Mouse (Mus musculus): Measurements from ENCODE around the gene Mansc4. TPM values are rescaled to one million over a fixed set of nuclear protein-coding genes. Genes with fewer than 3 reads are reported as not detected.

Mansc4 gene
- polyA plus RNA-seq (2021; fragmentation: Nextera tagmentation), result 0.84 and 1.3 TPM in 2 replicates
- long read RNA-seq, experiment 1, result 0 reads
- long read RNA-seq, experiment 2, result 0 reads

DNA sequence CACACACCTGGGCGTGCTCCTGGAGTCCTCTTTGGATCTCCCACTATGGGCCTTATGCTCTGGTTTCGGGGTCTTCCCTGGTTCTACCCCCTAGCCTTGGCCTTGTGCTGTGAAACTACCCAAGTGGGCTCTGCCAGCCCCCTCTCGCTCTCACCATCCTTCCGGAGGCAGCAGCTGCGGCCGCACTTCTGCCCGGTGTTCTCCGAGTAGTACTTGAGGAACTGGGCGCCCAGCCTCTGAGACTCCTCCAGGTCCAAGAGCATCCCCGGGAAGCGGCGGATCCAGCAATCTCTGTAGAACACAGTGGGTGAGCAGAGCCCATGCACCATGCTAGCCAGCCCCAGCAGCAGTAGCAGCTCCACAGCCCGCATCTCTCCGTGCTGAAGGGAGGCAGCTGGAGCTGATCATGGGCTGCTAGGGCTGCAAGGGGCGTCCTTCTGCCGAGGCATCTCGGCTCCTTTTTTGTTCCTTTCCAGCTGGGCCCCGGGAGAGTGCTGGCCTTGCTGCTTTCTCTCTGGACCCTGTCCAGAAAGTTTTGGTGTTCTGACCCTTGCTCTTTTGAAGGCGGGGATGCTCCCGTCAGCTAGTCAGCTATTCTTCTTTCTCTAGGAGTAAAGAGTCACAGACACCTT is at the start of gene Mansc4:
Mansc4 (minus strand) TSS at position 439 of the 632 bp plus-strand sequence.

DNA sequence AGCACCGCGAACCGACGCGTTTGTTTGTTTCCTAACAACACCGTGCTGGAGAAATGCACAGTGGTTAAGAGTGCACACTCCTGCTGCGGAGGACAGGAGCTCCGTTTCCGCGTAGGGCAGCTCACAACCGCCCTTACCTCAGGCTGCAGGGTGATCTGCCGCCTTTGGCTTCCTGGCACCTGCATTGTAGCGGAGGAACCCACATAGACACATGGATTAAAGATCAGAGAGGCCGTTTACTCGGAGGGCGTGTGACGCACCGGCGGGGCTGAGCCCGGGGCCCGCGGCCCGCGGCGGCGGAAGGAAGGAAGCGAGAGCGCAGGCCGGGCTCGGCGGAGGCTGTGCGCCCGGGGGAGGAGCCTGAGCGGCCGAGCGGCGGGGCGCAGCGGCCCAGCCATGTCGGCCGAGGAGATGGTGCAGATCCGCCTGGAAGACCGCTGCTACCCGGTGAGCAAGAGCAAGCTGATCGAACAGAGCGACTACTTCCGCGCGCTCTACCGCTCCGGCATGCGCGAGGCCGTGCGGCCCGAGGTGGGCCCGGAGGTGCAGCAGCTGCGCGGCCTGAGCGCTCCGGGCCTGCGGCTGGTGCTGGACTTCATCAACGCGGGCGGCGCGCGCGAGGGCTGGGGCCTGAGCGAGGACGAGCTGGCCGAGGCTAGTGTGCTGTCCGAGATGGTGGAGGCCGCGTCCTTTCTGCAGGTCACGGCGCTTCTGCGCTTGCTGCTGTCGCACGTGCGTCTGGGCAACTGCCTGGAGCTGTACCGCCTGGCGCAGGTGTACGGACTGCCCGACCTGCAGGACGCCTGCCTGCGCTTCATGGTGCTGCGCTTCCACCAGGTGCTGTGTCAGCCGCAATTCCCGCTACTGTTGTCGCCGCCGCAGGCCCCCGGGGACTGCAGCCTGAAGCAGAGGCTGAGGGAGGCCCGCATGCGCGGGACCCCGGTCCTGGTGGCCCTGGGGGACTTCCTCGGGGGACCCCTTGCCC is 4.6 kb upstream of the Mansc4 start, which contains the start of gene Klhl42:
Klhl42 (plus strand) TSS at position 244 of the 985 bp plus-strand sequence.

DNA sequence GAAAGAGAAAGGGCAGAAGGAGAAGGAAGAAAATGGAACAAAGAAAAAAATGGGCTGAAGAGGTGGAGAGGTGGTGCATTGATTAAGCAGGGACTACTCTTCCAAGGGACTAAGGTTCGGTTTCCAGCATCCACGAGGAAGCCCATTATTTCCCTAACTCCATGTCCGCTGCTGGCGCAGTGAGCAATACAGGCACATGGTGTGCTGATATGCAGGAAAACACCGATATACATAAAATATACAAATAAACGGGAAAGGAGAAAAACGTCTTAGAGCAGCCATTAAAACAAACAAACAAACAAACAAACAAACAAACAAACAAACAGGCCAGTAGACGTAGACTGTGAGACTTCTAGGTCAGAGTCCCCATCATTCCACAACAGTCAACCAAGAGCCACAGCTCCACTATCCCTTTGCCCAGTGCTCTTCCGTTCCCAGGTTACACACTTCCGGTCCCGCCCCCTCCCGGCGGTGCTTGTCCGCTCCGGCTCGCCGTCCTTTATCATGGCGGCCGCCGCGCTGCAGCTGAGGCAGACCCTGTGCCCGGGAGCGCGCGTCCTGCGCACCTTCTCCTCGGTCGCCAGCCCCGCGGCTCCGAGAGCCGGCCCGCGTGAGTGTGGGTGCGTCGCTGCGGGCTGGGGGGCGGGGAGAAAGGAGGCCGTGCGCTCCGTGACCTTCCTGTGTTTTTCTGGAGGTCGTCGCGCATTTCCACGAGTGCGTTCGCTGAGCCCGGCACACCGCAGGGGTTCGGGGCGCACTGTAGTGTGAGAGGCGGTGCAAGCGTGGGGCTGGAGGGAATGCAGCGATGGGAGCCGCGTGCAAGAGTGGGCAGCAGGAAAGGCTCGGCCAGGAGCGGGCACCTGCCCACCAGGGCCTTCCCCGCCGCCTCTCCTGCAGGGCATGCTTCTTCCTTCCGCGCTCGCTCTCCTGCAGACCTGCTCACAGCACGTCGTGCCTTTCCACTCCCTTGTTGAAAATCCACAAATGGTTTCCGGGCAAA is 44.2 kb downstream of the Mansc4 start, which contains the start of gene Mrps35:
Mrps35 (plus strand) TSS at position 474 of the 1,000 bp plus-strand sequence.

DNA sequence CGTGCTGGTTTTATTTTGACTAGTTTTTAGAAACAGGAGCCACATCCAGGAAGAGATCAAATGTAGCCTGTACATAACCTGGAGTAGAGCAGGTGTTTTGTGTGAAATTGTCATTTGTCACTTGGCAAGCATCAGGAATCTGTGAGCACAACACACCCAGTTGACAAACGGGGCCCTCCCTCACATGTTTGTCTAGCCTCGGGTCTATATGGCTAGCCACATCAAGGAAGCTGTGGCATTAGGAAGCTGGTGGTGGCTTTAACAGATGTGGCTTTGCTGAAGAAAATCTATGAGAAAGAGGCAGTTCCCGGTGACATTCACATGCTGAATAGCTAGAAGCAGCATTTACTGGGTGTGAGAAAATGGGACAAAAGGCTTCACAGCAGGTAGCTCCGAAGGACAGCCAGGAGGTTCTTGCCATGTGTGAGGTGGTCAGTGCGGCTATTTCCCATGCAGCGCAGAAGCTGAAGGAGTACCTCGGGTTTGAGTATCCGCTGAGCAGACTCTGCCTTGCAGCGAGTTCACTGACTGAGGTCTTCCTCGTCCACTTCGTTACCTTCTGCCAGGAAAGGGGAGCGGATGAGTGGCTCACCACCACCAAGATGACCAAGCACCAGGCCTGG is 54.4 kb downstream of the Mansc4 start, which contains the start of gene Rep15:
Rep15 (plus strand) TSS at position 282 of the 623 bp plus-strand sequence.

Other genes with a start within 250 kb of the Mansc4 start
- 0.16 TPM in 1 of 2 replicates, not detected in the other for gene Smco2, start 236.9 kb downstream of the Mansc4 start, polyA plus RNA-seq (2021; fragmentation: Nextera tagmentation)
- gene Ppfibp1, start 198.5 kb downstream of the Mansc4 start, polyA plus RNA-seq (2021; fragmentation: Nextera tagmentation), result 14.9 and 21.2 TPM in 2 replicates
- gene 1700034J05Rik, start 132.6 kb downstream of the Mansc4 start, polyA plus RNA-seq (2021; fragmentation: Nextera tagmentation), result not detected in 2 replicates
- gene Rep15, start 54.4 kb downstream of the Mansc4 start, polyA plus RNA-seq (2021; fragmentation: Nextera tagmentation), result 0.69 and 0.86 TPM in 2 replicates
- 120 and 136 TPM in 2 replicates for gene Mrps35, start 44.3 kb downstream of the Mansc4 start, polyA plus RNA-seq (2021; fragmentation: Nextera tagmentation)
- gene Klhl42, start 4.3 kb upstream of the Mansc4 start, polyA plus RNA-seq (2021; fragmentation: Nextera tagmentation), result 6.7 and 6.8 TPM in 2 replicates
- gene Pthlh, start 177.2 kb upstream of the Mansc4 start, polyA plus RNA-seq (2021; fragmentation: Nextera tagmentation), result 6.3 and 6.9 TPM in 2 replicates

Data from left cerebral cortex, adult 6 months (tissue).